Mouse (Mus musculus): ENCODE results near the gene Gpatch11.
A peak's percentile ranks its signal among the peaks of the same experiment; 100 is the strongest.

Gene Gpatch11

GRCm38 (mm10) chr17:78895394-78895793, 60.0 kb downstream of the Gpatch11 start:
- peak; percentile 24 for DNase-seq

Data from right cerebral cortex, adult 18-20 months (tissue).